Mouse (Mus musculus): Measurements from ENCODE around the gene Scgb1b2.

- TF ChIP-seq CTCF (IDR thresholded peaks at IDR 0.05; ENCODE audit: low read depth) (no peak), EP300 (optimal IDR thresholded peaks at IDR 0.05) (no peak)
Observed at GRCm38 (mm10) chr7:31290208-31290607, 1.4 kb downstream of the Scgb1b2 start, which contains the start of gene Scgb2b2.

All from stomach, postnatal 0 days (tissue).